Mouse (Mus musculus): ENCODE results near the gene Rcn3.

- TF ChIP-seq CTCF (IDR thresholded peaks at IDR 0.05; ENCODE audit: low read depth) (no peak), EP300 (optimal IDR thresholded peaks at IDR 0.05) (no peak)
Measured at GRCm38 (mm10) chr7:45045741-45046140, 46.3 kb downstream of the Rcn3 start.
